Mouse (Mus musculus) spleen, adult 12 weeks (tissue): ENCODE measurements around the gene Syn2.

ENCODE experiments used
- DNase-seq: peaks from one replicate; pipeline ENCODE4 v3.0.0; 2022; ENCODE audit warnings: low spot score

The Syn2 gene

DNA sequence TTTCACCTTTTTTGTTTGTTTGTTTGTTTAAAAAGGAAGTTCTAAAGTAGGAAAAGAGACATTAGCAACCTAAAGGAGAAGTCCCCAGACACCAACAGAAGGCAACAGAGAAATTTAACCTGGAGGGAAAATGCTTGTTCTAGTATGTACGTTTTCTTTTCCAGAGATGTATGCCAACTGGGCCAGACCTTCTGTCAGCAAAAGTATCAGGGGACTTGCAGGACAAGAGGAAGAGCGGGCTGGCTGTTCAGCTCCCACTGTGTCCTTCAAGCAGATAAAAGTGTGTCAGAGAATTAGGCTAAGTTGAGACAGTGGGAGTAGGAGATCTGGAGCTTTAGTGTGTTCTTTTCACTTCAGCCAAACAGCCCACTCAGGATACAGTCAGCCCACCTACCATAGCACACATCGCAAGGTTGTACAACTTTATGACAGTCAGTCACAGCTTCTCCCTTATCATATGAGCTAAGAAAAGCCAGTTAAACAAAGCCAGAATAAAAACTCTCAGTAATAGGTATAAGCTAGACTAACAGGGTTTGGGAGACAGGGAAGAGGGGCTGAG, 110.9 kb downstream of the Syn2 start:
- no peak for DNase-seq

GRCm38 (mm10) chr6:115251531-115251985, 116.9 kb downstream of the Syn2 start:
- DNase-seq, result no peak

GRCm38 (mm10) chr6:115252099-115252873, 117.6 kb downstream of the Syn2 start, which contains the start of gene Timp4:
Timp4 (minus strand) TSS chr6:115252205.
- no peak for DNase-seq

- DNase-seq, result no peak
Measured at GRCm38 (mm10) chr6:115255171-115255570, 120.5 kb downstream of the Syn2 start.

GRCm38 (mm10) chr6:115260507-115260906, 125.8 kb downstream of the Syn2 start:
- no peak for DNase-seq

GRCm38 (mm10) chr6:115266791-115267190, 132.1 kb downstream of the Syn2 start:
- no peak for DNase-seq

- DNase-seq, result no peak
Measured at GRCm38 (mm10) chr6:115267916-115268315, 133.2 kb downstream of the Syn2 start.

- DNase-seq, result no peak
Measured at GRCm38 (mm10) chr6:115268551-115269385, 134.1 kb downstream of the Syn2 start.

GRCm38 (mm10) chr6:115269561-115269960, 134.9 kb downstream of the Syn2 start:
- DNase-seq, result no peak

GRCm38 (mm10) chr6:115270085-115270484, 135.4 kb downstream of the Syn2 start:
- no peak for DNase-seq

DNA sequence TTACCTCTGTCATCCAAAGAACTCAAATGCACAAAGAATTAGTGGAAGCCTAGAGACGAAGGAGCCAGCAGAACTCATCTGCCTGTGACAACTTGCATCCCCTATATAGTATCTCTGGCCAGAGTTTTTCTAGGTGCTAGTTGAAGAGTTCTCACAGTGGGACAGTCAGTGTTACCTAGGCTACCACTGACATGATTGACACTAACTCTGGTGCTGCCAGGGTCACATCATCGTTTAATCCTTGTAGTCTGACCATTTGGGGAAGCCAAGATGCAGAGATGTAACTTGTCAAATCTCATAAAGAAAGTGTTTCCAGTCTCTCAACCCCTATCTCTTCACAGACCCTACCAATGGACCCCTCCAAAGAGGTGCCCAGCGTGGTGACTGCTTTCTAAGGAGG, 136.6 kb downstream of the Syn2 start:
- DNase-seq, result no peak

- no peak for DNase-seq
Measured at GRCm38 (mm10) chr6:115271866-115272271, 137.2 kb downstream of the Syn2 start.

DNA sequence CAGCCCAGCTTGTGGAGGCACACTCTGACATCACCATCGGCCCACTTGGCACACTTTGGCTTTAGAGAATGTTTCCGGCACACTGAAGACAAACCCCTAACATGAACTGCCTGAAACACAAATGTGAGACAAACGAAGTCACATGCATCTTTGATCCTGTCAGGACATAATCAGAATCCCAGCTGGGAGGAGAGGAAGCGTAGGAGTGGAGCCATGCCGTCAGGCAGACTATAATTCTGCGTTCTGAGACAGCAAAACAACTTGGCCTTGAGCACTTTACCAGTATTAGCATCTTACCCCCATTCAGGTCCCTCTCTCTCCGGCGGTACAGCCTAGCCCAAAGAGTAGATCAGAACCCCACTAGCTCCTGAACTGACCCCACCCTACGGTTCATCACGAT, 138.6 kb downstream of the Syn2 start:
- no peak for DNase-seq

DNA sequence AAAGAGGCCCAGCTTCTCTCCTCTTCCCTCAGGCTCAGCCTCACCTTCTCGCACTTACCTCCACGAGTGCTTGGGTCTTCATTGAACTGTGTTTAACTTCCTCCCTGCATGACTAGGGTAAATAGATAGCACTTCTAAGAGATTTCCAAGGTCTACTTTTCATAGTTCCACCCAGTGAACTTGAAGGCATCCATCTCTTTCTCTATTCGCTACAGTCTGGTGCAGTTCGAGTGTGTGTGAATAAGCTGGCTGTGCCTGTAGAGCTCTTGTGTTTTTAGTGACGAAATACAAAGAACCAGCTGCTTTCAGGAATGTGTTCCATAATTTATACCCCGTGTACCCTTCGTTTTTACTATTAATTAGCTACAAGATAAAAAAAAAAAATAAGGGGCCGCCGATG, 140.0 kb downstream of the Syn2 start:
- no peak for DNase-seq

DNA sequence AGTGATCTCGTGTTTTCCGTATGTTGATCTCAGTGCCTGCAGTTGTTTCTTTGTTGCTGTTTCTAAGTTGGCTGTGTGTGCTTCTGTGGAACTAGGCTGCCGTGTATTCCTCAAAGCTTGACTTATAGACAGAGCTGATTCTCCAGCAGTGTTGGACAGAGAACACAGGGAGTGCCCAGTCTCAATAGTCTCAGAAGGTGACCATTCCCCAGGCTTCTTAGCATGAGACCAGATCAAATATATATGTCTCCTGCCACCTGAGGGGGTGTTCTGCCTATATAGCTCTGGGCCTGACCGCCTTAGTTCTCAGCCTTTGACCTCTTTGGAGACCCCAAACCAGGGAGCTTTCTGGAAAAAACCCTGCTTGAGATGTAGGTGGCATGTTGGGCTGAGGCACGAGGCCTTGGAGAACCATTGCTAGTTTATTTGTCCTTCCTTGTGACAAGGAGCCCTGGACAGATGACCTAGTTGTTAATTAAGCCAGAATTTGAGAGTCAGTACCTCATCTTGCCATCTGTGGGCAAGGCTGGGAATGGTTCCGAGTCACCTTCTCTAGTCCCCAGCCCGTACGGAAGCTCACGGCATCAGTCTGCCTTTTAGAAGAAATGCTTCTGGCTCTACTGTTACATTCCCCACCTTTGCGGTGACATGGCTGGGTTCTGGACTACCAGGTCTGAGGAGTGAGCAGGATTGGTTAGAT, 140.6 kb downstream of the Syn2 start:
- DNase-seq, result no peak

DNA sequence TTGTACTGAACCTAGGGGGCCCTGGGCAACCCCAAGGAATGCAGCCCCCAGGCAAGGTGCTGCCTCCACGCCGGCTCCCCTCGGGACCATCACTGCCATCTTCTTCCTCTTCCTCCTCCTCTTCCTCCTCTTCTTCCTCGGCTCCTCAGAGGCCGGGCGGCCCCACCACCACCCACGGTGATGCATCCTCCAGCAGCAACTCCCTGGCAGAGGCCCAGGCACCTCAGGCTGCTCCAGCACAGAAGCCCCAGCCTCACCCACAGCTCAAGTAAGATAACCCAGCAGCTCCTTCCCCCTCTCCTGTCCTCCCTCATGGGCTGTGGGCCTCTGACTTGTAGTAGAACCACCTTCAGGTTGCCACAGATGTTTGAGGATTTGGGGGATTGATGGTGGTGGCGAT, 143.4 kb downstream of the Syn2 start:
- no peak for DNase-seq

GRCm38 (mm10) chr6:115279639-115280038, 144.9 kb downstream of the Syn2 start:
- no peak for DNase-seq

DNA sequence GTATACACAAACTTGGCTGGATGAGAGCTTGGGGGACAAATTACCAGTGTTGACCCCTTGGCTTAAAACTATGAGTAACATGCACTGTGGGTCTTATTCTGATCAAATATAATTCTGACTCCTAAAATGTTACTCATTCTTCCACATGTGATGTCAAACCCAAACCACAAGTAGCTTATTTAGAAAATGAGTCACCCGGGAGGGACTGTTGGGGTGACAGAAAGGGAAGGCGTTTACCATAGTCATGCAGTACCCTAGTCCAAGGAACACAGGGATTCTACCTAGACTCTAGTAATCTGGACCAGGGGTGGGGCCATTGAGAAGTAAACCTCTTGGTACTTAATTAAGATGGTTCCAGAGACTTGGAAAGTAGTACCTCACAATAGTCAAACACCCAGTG, 149.5 kb downstream of the Syn2 start:
- no peak for DNase-seq

GRCm38 (mm10) chr6:115286441-115286840, 151.7 kb downstream of the Syn2 start:
- DNase-seq, result no peak

DNA sequence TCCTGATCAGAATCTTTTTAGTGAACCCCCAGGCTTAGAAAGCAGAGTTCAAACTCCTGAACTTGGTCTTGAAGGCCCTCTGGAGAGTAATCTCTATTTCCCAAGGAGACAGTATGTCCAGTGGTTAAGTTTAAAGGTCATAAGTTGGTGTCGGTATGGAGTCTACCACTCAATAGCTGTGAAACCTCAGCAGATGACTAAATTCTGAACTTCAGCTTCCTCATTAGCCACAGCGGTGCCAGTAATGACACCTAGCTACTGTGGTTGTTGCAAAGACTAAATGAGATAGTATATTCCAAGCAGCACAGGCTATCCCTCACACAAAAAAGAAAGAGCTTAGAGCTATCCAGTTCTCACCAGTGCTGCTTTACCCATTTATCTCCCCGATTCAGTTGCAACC, 153.5 kb downstream of the Syn2 start:
- no peak for DNase-seq

DNA sequence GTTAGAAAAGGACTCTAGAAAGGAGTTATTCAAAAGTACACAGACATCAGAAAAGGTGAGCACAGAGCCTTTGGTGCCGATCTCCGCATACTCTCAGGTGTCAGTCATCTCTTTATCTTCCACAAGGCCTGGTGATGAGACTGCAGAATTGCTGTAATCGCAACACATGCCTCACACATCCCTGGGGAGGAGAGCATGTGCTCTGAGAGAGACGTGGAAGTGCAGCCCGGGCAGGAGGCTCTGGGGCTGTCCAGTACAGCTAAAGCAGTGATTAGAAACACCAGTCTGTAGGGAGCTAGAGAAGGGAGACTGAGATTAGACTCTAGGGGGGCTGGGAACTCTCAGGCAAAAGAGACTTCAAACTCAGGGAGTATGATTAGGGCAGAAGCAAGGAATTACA, 155.9 kb downstream of the Syn2 start:
- no peak for DNase-seq

DNA sequence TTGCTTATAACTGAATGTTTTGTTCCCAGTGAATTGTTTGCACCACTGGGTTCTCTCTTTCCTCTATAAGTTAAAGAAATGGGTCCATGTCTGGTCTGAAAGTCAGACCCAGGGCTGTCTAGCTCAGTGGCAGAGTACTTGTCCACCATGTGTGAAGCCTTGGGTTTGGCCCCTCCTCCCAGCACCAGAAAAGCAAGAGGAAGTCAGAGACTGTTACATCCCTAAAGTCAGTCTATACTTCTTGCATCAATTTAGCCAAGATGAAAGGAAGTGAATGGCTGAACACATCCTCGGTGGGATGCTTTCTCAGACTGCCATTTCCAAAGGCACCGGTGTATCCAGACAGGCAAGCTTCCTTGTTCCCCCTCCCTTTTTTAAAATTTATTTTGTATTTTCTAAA, 156.4 kb downstream of the Syn2 start:
- no peak for DNase-seq
